Mouse (Mus musculus) cortical plate, adult 2 months (tissue): ENCODE data around the gene Bbs9.

Source experiments
- CTCF ChIP-seq: fragments of 200-500 bp; IDR thresholded peaks from 2 replicates; pipeline ENCODE4 v1.5.1; 2011; ENCODE audit warnings: mild to moderate bottlenecking, control low read depth, low read length; ENCODE audit not compliant: insufficient read depth; ENCODE audit errors: extremely low read depth
- POLR2A ChIP-seq: fragments of 200-500 bp; IDR thresholded peaks from 2 replicates; pipeline ENCODE4 v1.6.1; 2011; ENCODE audit warnings: mild to moderate bottlenecking, low read length, control low read depth; ENCODE audit not compliant: insufficient read depth; ENCODE audit errors: extremely low read depth

GRCm38 (mm10) chr9:22711339-22711738, 235.8 kb downstream of the Bbs9 start:
- TF ChIP-seq POLR2A (no peak), CTCF (no peak)
